Mouse (Mus musculus) ES-E14 (cell line): Measurements from ENCODE around the gene Vmn1r18. TPM values are rescaled to one million over a fixed set of nuclear protein-coding genes. Genes with fewer than 3 reads are reported as not detected.

ENCODE experiments used
- DNase-seq: peaks from one replicate; pipeline ENCODE4 v3.0.0-alpha.2; 2013; ENCODE audit warnings: low read depth, low spot score
- H3K27ac ChIP-seq: 2 replicates; pipeline ENCODE4 v1.5.1; 2012; ENCODE audit warnings: low read depth, mild to moderate bottlenecking, low read length, moderate library complexity, mixed read lengths; ENCODE audit not compliant: poor library complexity, insufficient read depth, severe bottlenecking
- H3K36me3 ChIP-seq: 2 replicates; pipeline ENCODE4 v1.6.1; 2012; ENCODE audit warnings: mild to moderate bottlenecking, low read length, moderate library complexity, mixed read lengths; ENCODE audit not compliant: control insufficient read depth, poor library complexity, insufficient read depth, severe bottlenecking
- H3K4me1 ChIP-seq, 2 experiments: fragments of 150-350 bp in 1 of 2; sonication (generic) in 1 of 2; 2 replicates each; pipeline ENCODE4 v1.6.1; 2012; ENCODE audit warnings: low read length in 2 of 2, mild to moderate bottlenecking in 1 of 2, mixed read lengths in 1 of 2; ENCODE audit not compliant: control insufficient read depth in 2 of 2, insufficient read depth in 2 of 2, poor library complexity in 1 of 2
- H3K4me3 ChIP-seq, 2 experiments: fragments of 150-350 bp in 1 of 2; sonication (generic) in 1 of 2; 2 replicates each; pipeline ENCODE4 v1.5.1; 2012; ENCODE audit warnings: low read length in 2 of 2, low read depth in 1 of 2, mild to moderate bottlenecking in 1 of 2, mixed read lengths in 1 of 2; ENCODE audit not compliant: insufficient read depth in 1 of 2, poor library complexity in 1 of 2, severe bottlenecking in 1 of 2
- H3K9ac ChIP-seq: 2 replicates; pipeline ENCODE4 v1.6.1; 2012; ENCODE audit warnings: low read depth, mild to moderate bottlenecking, low read length, mixed read lengths; ENCODE audit not compliant: poor library complexity, insufficient read depth, severe bottlenecking
- H3K9me3 ChIP-seq: fragments of 150-350 bp; sonication (generic); 2 replicates; pipeline ENCODE4 v1.6.1; 2012; ENCODE audit warnings: low read depth, mild to moderate bottlenecking, low read length; ENCODE audit not compliant: control insufficient read depth, insufficient read depth
- CHD2 ChIP-seq: IDR thresholded peaks from 2 replicates; pipeline ENCODE4 v1.6.1; 2014; ENCODE audit warnings: mild to moderate bottlenecking, low read depth, low read length, inconsistent platforms
- HCFC1 ChIP-seq: IDR thresholded peaks from 2 replicates; pipeline ENCODE4 v1.6.1; 2012; ENCODE audit warnings: low read length, inconsistent platforms, borderline replicate concordance; ENCODE audit not compliant: insufficient read depth
- MAFK ChIP-seq: IDR thresholded peaks from 2 replicates; pipeline ENCODE4 v1.6.1; 2014; ENCODE audit warnings: mild to moderate bottlenecking, low read depth, low read length, inconsistent platforms; ENCODE audit not compliant: insufficient read depth
- ZC3H11A ChIP-seq: IDR thresholded peaks from 2 replicates; pipeline ENCODE4 v1.6.1; 2012; ENCODE audit warnings: low read depth, mild to moderate bottlenecking, inconsistent platforms, low read length, borderline replicate concordance
- ZNF384 ChIP-seq: IDR thresholded peaks from 2 replicates; pipeline ENCODE4 v1.6.1; 2012; ENCODE audit warnings: low read depth, low read length, inconsistent platforms
- in situ Hi-C, 2 experiments: fragments of 600-800 bp; cut with MboI; formaldehyde crosslinking; loops; one replicate each; pipeline ENCODE4 v1.15.1; 2025; ENCODE audit warnings: low sequenced_read_pairs in 2 of 2, inconsistent platforms in 1 of 2; ENCODE audit not compliant: unreplicated experiment in 2 of 2
- total RNA-seq: library from RNA; depleted of rRNA; stranded (reverse); fragments of 300-350 nt; gene quantifications from 2 replicates; pipeline ENCODE4 v1.2.3, GENCODE M21; 2012; rRNA removed

Vmn1r18 gene
- total RNA-seq, 1 experiment = not detected

GRCm38 (mm10) chr6:57363627-57364026 is 32.0 kb downstream of the Vmn1r18 start, which contains the start of gene Vmn1r17:
Vmn1r17 (minus strand) TSS chr6:57363727.
- in situ Hi-C loops = no loop called here
- TF ChIP-seq HCFC1 = no peak

GRCm38 (mm10) chr6:57356864-57357263 is 38.7 kb downstream of the Vmn1r18 start:
- in situ Hi-C loops = no loop called here
- Histone ChIP-seq H3K4me3 (no peak overlapping the region), H3K4me1 (no peaks in the 10 kb centered on the region), H3K36me3 (no peaks in the 10 kb centered on the region), H3K9me3 (no peaks in the 10 kb centered on the region), H3K27ac (no peak overlapping the region), H3K9ac (no peak overlapping the region)
- TF ChIP-seq ZC3H11A (no peak), HCFC1 (no peak), MAFK (no peak), CHD2 (no peak), ZNF384 (no peak)
- no peak for DNase-seq

More at GRCm38 (mm10) chr6:57363627-57364026, 32.0 kb downstream of the Vmn1r18 start, which contains the start of gene Vmn1r17:
- Histone ChIP-seq H3K27ac (no peak within 1 kb of the TSS), H3K9ac (no peak within 1 kb of the TSS), H3K4me1 (no peaks in the 10 kb centered on the region), H3K36me3 (no peaks in the 10 kb centered on the region), H3K4me3 (no peak within 1 kb of the TSS), H3K9me3 (no peaks in the 10 kb centered on the region)
- DNase-seq = no peak

- Histone ChIP-seq H3K4me3 (no peak within 1 kb of the TSS), H3K9ac (no peak within 1 kb of the TSS), H3K4me1 (no peaks in the 10 kb centered on the region), H3K36me3 (no peaks in the 10 kb centered on the region), H3K27ac (no peak within 1 kb of the TSS), H3K9me3 (0 out of 2 replicates have a peak, but pooled peaks cover 2% of the 10 kb centered on the region)
- TF ChIP-seq MAFK = no peak
- no peak for TF ChIP-seq ZC3H11A
- TF ChIP-seq HCFC1 = no peak
- no peak for TF ChIP-seq ZNF384
- no peak for TF ChIP-seq CHD2
- in situ Hi-C loops = no loop called here
- no peak for DNase-seq
Observed at GRCm38 (mm10) chr6:57329394-57329793, 66.2 kb downstream of the Vmn1r18 start, which contains the start of gene Vmn1r16. Vmn1r16 (minus strand) TSS chr6:57329494.

Other genes starting within 250 kb of the Vmn1r18 start
- gene Vmn1r12, start 238.9 kb downstream of the Vmn1r18 start, total RNA-seq = not detected in 2 replicates
- not detected in 2 replicates for gene Vmn1r13, start 192.5 kb downstream of the Vmn1r18 start, total RNA-seq
- 0.04 and 0.05 TPM in 2 replicates for gene Vmn1r14, start 164.1 kb downstream of the Vmn1r18 start, total RNA-seq
- not detected in 2 replicates for gene Vmn1r15, start 137.8 kb downstream of the Vmn1r18 start, total RNA-seq
- gene Vmn1r16, start 66.3 kb downstream of the Vmn1r18 start, total RNA-seq = not detected in 2 replicates
- not detected in 2 replicates for gene Vmn1r17, start 32.1 kb downstream of the Vmn1r18 start, total RNA-seq
- not detected in 2 replicates for gene Vmn1r19, start 8.0 kb upstream of the Vmn1r18 start, total RNA-seq
- gene Vmn1r20, start 33.1 kb upstream of the Vmn1r18 start, total RNA-seq = not detected in 2 replicates
- gene Ppm1k, start 139.7 kb upstream of the Vmn1r18 start, total RNA-seq = 3.5 and 5.4 TPM in 2 replicates
- gene Herc6, start 185.2 kb upstream of the Vmn1r18 start, total RNA-seq = 0.36 and 0.69 TPM in 2 replicates